Mouse (Mus musculus) CH12.LX (cell line): ENCODE results near the gene Fam117a. TPM values are rescaled to one million over a fixed set of nuclear protein-coding genes. Genes with fewer than 3 reads are reported as not detected.

Experiments used
- DNase-seq: peaks from one replicate; pipeline ENCODE4 v3.0.0-alpha.2; 2013; ENCODE audit errors: extremely low read depth
- H3K27ac ChIP-seq: 2 replicates; pipeline ENCODE4 v1.5.1; 2012; ENCODE audit warnings: low read depth, mild to moderate bottlenecking, control low read depth, moderate library complexity; ENCODE audit not compliant: insufficient read depth
- H3K27me3 ChIP-seq: replicated peaks from 2 replicates; pipeline ENCODE3; 2012; ENCODE audit warnings: inconsistent platforms
- H3K36me3 ChIP-seq, 2 experiments: replicated peaks in 1 of 2; 2 replicates each; pipeline versions ENCODE3 to v1.6.1; 2012; ENCODE audit warnings: inconsistent platforms in 1 of 2, low read length in 1 of 2, mild to moderate bottlenecking in 1 of 2, mixed read lengths in 1 of 2, moderate library complexity in 1 of 2; ENCODE audit not compliant: control insufficient read depth in 1 of 2, insufficient read depth in 1 of 2
- H3K4me1 ChIP-seq, 2 experiments: 2 replicates each; pipeline ENCODE4 v1.6.1; 2012; ENCODE audit warnings: inconsistent platforms in 1 of 2, moderate library complexity in 1 of 2; ENCODE audit not compliant: insufficient read depth in 2 of 2, control insufficient read depth in 1 of 2
- H3K4me2 ChIP-seq: 2 replicates; pipeline ENCODE4 v1.6.1; 2012; ENCODE audit warnings: low read depth, mild to moderate bottlenecking, control low read depth; ENCODE audit not compliant: poor library complexity, insufficient read depth, severe bottlenecking
- H3K4me3 ChIP-seq, 3 experiments: fragments of 150-350 bp in 1 of 3; sonication (generic) in 1 of 3; replicated peaks in 1 of 3; 2 replicates each; pipeline versions ENCODE3 to v1.5.1; 2011 to 2012; ENCODE audit warnings: low read depth in 2 of 3, low read length in 2 of 3, mild to moderate bottlenecking in 2 of 3, moderate library complexity in 2 of 3, control low read depth in 1 of 3, improper control_type of control experiment in 1 of 3, inconsistent platforms in 1 of 3, mixed read lengths in 1 of 3; ENCODE audit not compliant: poor library complexity in 1 of 3
- H3K79me2 ChIP-seq: replicated peaks from 2 replicates; pipeline ENCODE4 v1.6.1; 2012; ENCODE audit warnings: mild to moderate bottlenecking, moderate library complexity; ENCODE audit not compliant: control insufficient read depth, poor library complexity, insufficient read depth, severe bottlenecking; ENCODE audit errors: extremely low read depth
- H3K9ac ChIP-seq: 2 replicates; pipeline ENCODE4 v1.6.1; 2012; ENCODE audit warnings: low read depth, mild to moderate bottlenecking, control low read depth, moderate library complexity; ENCODE audit not compliant: insufficient read depth
- H3K9me3 ChIP-seq: replicated peaks from 2 replicates; pipeline ENCODE3; 2012; ENCODE audit warnings: low read length, inconsistent platforms, mixed read lengths
- BHLHE40 ChIP-seq: IDR thresholded peaks from 2 replicates; pipeline ENCODE4 v1.6.1; 2011; ENCODE audit warnings: mild to moderate bottlenecking, low read depth, low read length, improper control_type of control experiment
- CHD2 ChIP-seq: IDR thresholded peaks from 2 replicates; pipeline ENCODE4 v1.6.1; 2011; ENCODE audit warnings: low read length, improper control_type of control experiment
- GABPA ChIP-seq: IDR thresholded peaks from 2 replicates; pipeline ENCODE4 v1.6.1; 2012; ENCODE audit warnings: low read depth, low read length, improper control_type of control experiment, inconsistent platforms; ENCODE audit not compliant: insufficient replicate concordance
- JUN ChIP-seq: IDR thresholded peaks from 2 replicates; pipeline ENCODE4 v1.6.1; 2011; ENCODE audit warnings: low read depth, mild to moderate bottlenecking, low read length, improper control_type of control experiment, moderate library complexity; ENCODE audit not compliant: insufficient read depth
- JUND ChIP-seq: conservative IDR thresholded peaks from 2 replicates; pipeline ENCODE4 v1.6.1; 2011; ENCODE audit warnings: low read depth, low read length, improper control_type of control experiment
- KAT2A ChIP-seq: IDR thresholded peaks from 2 replicates; pipeline ENCODE4 v1.6.1; 2012; ENCODE audit warnings: low read length, improper control_type of control experiment, inconsistent platforms; ENCODE audit not compliant: insufficient replicate concordance
- MAFK ChIP-seq: IDR thresholded peaks from 2 replicates; pipeline ENCODE4 v1.6.1; 2011; ENCODE audit warnings: low read length, improper control_type of control experiment; ENCODE audit not compliant: insufficient replicate concordance
- MAX ChIP-seq: IDR thresholded peaks from 2 replicates; pipeline ENCODE4 v1.6.1; 2011; ENCODE audit warnings: low read length, improper control_type of control experiment
- MEF2A ChIP-seq: IDR thresholded peaks from 2 replicates; pipeline ENCODE4 v1.6.1; 2014; ENCODE audit warnings: low read depth, mild to moderate bottlenecking, inconsistent platforms, low read length, improper control_type of control experiment, borderline replicate concordance
- MXI1 ChIP-seq: IDR thresholded peaks from 2 replicates; pipeline ENCODE4 v1.6.1; 2011; ENCODE audit warnings: mild to moderate bottlenecking, low read depth, low read length, improper control_type of control experiment
- MYC ChIP-seq: IDR thresholded peaks from 2 replicates; pipeline ENCODE4 v1.6.1; 2011; ENCODE audit warnings: low read depth, mild to moderate bottlenecking, improper control_type of control experiment, low read length
- POLR2AphosphoS2 ChIP-seq: IDR thresholded peaks from 2 replicates; pipeline ENCODE4 v1.6.1; 2011; ENCODE audit warnings: low read depth, low read length, improper control_type of control experiment
- USF1 ChIP-seq: IDR thresholded peaks from 2 replicates; pipeline ENCODE4 v1.6.1; 2014; ENCODE audit warnings: low read depth, mild to moderate bottlenecking, inconsistent platforms, low read length, improper control_type of control experiment
- ZMIZ1 ChIP-seq: IDR thresholded peaks from 2 replicates; pipeline ENCODE4 v1.6.1; 2012; ENCODE audit warnings: low read depth, mild to moderate bottlenecking, inconsistent platforms, low read length, improper control_type of control experiment
- ZNF384 ChIP-seq: IDR thresholded peaks from 2 replicates; pipeline ENCODE4 v1.6.1; 2012; ENCODE audit warnings: low read depth, low read length, improper control_type of control experiment, inconsistent platforms
- dilution Hi-C: fragments of 300-500 bp; cut with MboI; formaldehyde crosslinking; loops from 2 replicates; pipeline ENCODE4 v1.14.3; 2020; ENCODE audit warnings: low sequenced_read_pairs; ENCODE audit not compliant: extremely low pct_unique_long_range_greater_than_20kb, extremely low pct_ligation_motif_present
- in situ Hi-C: fragments of 300-500 bp; cut with MboI; formaldehyde crosslinking; loops from 3 replicates; pipeline ENCODE4 v1.14.3; 2019; ENCODE audit warnings: low sequenced_read_pairs, low pct_ligation_motif_present, low pct_unique_long_range_greater_than_20kb, mixed read lengths
- polyA plus RNA-seq: library from polyadenylated mRNA; unstranded; fragments of >175 nt; gene quantifications from 2 replicates; pipeline ENCODE4 v1.2.1, GENCODE M21; 2012; ENCODE audit warnings: low read depth; ENCODE audit not compliant: insufficient read length
- total RNA-seq, 2 experiments: library from RNA; depleted of rRNA; stranded (reverse); fragments of 300-350 nt in 1 of 2; fragments of >200 nt in 1 of 2; gene quantifications; 2 replicates each; pipeline ENCODE4 v1.2.3; 2012 to 2014

The Fam117a gene
- total and polyA plus RNA-seq, 3 experiments: 0.54 to 2.2 (median 0.91) TPM

DNA sequence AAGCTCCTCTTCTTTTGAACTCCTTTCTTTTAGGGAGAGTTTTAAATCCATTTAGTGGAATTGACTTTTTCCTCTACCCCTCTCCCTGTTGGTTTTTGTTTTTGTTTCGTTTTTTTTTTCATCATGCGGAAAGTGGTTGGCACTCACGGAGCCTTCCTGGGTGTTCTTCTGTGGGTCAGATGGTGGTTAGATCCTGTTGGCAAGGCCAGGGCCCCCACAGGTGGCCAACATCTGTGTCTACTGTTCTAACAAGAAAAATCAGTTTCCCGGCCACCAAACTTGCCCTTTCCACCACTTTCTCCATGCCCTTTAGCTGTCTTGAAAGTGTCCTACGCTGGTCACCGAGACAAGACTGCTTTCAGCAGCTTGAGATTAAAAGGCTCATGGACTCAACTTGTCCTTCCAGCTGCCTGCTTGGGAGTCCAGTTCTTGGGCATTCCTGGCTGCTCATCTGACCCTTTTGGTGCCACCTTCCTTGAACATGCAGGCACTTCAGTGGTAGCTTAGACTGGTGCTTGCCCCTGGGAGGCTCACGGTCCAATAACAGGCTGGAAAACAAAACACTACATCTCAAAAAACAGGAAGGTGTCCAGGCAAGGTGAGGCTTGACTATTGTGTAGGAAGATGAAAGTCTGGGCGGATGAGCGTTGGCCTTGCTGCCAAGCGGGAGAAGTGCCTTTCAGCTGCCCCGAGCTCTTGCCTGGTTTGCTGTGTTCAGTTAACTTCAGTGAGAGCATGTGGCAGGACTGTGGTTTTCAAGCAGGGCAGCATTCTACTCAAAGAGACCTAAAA is 56.1 kb downstream of the Fam117a start:
- H3K9me3 ChIP-seq: no peaks in the 10 kb centered on the region
- no peak for DNase-seq
- H3K4me3 ChIP-seq: no peak overlapping the region
- H3K27ac ChIP-seq: no peak overlapping the region
- H3K4me1 ChIP-seq: no peaks in the 10 kb centered on the region; a peak in 1 of 4 replicates
- no peak overlapping the region for H3K9ac ChIP-seq
- no peaks in the 10 kb centered on the region for H3K27me3 ChIP-seq
- no peaks in the 10 kb centered on the region for H3K79me2 ChIP-seq
- in situ Hi-C loops (loop anchor here (25.0 kb wide), 1 partner anchor 269 kb away; the partner anchor contains the start of gene Phb), dilution Hi-C loops (no loop called here)
- H3K4me2 ChIP-seq: no peak overlapping the region
- TF ChIP-seq CHD2 (no peak), GABPA (no peak), MAFK (no peak), KAT2A (no peak), JUN (no peak), BHLHE40 (no peak), MAX (no peak), JUND (no peak), MEF2A (no peak)
- peaks cover 37 to 57% of the 10 kb centered on the region in 2 experiments for H3K36me3 ChIP-seq

DNA sequence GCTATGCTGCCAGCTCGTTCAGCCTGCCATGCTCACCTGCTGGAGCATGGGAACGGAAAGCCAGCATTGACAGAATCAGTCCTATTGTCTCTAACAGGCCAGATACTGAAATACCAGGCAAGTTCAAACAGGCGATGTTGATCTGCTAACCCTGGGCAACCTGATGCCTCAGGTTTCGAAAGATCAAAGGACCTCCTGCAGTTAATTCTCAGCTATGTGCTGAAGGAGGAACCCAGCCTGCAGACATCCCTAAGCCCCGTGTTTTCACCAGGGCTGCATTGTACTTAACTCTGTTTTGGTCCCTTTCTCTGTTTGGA is 56.6 kb downstream of the Fam117a start:
- no peak overlapping the region for H3K9ac ChIP-seq
- dilution Hi-C loops (no loop called here), in situ Hi-C loops (loop anchor here (25.0 kb wide), 1 partner anchor 269 kb away; the partner anchor contains the start of gene Phb)
- DNase-seq: no peak
- H3K27me3 ChIP-seq: no peaks in the 10 kb centered on the region
- H3K4me3 ChIP-seq: no peak overlapping the region
- no peaks in the 10 kb centered on the region; a peak in 1 of 4 replicates for H3K4me1 ChIP-seq
- no peak overlapping the region for H3K4me2 ChIP-seq
- H3K79me2 ChIP-seq: no peaks in the 10 kb centered on the region
- peaks cover 32 to 51% of the 10 kb centered on the region in 2 experiments for H3K36me3 ChIP-seq
- H3K9me3 ChIP-seq: no peaks in the 10 kb centered on the region
- no peak overlapping the region for H3K27ac ChIP-seq
- TF ChIP-seq USF1: no peak
- TF ChIP-seq ZMIZ1: no peak
- TF ChIP-seq MYC: no peak
- TF ChIP-seq ZNF384: no peak
- no peak for TF ChIP-seq POLR2AphosphoS2
- no peak for TF ChIP-seq JUN
- TF ChIP-seq MXI1: no peak
- no peak for TF ChIP-seq GABPA
